Mouse (Mus musculus): ENCODE results near the gene Lrsam1. TPM values are rescaled to one million over a fixed set of nuclear protein-coding genes. Genes with fewer than 3 reads are reported as not detected.

Lrsam1 gene
- total and polyA plus RNA-seq, 3 experiments = 5.0 to 12.8 (median 9.5) TPM

DNA sequence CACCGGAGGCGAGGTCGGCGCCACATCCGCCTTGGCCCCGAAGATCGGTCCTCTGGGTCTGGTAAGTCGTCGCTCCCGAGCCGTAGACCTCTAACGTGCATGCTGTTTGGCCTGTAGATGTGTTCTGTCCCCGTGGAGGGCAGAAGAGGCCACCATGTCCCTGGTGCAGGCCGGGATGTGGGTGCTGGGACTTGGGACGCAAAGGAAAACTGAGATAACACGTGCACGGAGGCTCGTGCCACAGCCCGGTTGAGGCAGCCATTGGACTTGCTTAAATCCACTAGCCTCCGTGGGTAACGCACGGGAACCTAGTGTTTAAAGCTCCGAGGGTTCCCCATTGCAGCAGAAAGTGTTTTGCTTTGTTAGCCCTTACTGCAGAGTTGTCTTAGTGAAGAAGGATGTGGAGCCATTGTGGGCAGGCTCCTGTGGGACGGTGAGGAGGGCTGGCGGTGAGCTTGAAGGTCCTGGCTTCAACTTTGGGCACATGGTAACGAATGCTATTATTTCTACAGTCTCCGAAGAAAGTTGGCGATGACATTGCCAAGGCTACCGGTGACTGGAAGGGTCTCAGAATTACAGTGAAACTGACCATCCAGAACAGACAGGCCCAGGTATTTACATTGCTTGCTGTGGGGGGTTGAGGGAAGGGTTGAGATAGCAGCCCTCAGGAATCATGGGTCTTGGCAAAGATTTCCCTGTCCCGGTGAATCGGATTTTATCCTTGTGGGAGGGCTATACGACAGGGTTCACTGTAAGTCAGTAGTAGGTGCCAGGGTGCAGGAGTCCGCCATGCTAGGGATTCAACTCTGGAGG is 854 bp upstream of the Lrsam1 start:
- Histone ChIP-seq H3K27me3 (ENCODE audit: insufficient read depth, low read length) (no peaks in the 10 kb centered on the region), H3K9me3 (replicated peaks) (no peaks in the 10 kb centered on the region), H3K36me3 (replicated peaks) (peaks cover 63% of the 10 kb centered on the region), H3K4me3 (ENCODE audit: low read depth, low read length) (peak overlapping the region; percentile 84), H3K4me1 (ENCODE audit: insufficient read depth, low read depth, low read length) (peaks cover 49% of the 10 kb centered on the region)
- TF ChIP-seq TAL1 (conservative IDR thresholded peaks at IDR 0.05; ENCODE audit: low read depth, low read length) (no peak), GATA2 (IDR thresholded peaks at IDR 0.05; ENCODE audit: borderline replicate concordance, low read depth, low read length) (no peak), POLR2AphosphoS5 (IDR thresholded peaks at IDR 0.05; ENCODE audit: insufficient replicate concordance, low read depth, low read length) (no peak), CTCF (IDR thresholded peaks at IDR 0.05; ENCODE audit: low read depth, low read length) (no peak), GATA1 (IDR thresholded peaks at IDR 0.05; ENCODE audit: borderline replicate concordance, low read length) (no peak)
- DNase-seq (ENCODE audit: low spot score) (no peak), ATAC-seq (ENCODE audit: extremely low read depth, insufficient number of reproducible peaks, low FRiP score, poor library complexity, severe bottlenecking) (no peak)

DNA sequence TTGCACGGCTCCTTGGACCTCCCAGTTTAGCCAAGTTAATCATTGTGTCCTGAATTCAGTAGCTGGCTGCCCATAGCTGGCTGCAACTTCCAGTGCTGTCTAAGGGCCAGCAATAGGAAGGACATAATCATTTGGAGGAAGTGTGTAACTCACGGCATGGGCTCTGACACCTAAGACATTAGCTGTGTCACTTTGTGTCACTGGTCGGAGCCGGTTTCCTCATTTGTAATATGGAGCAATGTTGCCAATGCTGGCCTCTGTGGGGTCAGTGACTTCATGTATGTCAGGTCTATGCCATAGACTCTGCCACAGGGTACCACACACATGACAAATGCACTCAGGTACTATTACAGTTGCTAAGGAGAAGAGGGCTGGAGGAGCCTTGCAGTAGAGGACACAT is 1.1 kb downstream of the Lrsam1 start:
- ATAC-seq (ENCODE audit: extremely low read depth, insufficient number of reproducible peaks, low FRiP score, poor library complexity, severe bottlenecking) (no peak), DNase-seq (ENCODE audit: low spot score) (no peak)
- TF ChIP-seq GATA1 (IDR thresholded peaks at IDR 0.05; ENCODE audit: borderline replicate concordance, low read length) (no peak), POLR2AphosphoS5 (IDR thresholded peaks at IDR 0.05; ENCODE audit: insufficient replicate concordance, low read depth, low read length) (no peak), TAL1 (conservative IDR thresholded peaks at IDR 0.05; ENCODE audit: low read depth, low read length) (no peak), GATA2 (IDR thresholded peaks at IDR 0.05; ENCODE audit: borderline replicate concordance, low read depth, low read length) (no peak), CTCF (IDR thresholded peaks at IDR 0.05; ENCODE audit: low read depth, low read length) (no peak)
- H3K9me3 ChIP-seq (replicated peaks) = no peaks in the 10 kb centered on the region
- peaks cover 81% of the 10 kb centered on the region for H3K36me3 ChIP-seq (replicated peaks)
- peaks cover 35% of the 10 kb centered on the region for H3K4me1 ChIP-seq (ENCODE audit: insufficient read depth, low read depth, low read length)
- peak overlapping the region; percentile 84; the same call in 1 of the 2 replicates for H3K4me3 ChIP-seq (ENCODE audit: low read depth, low read length)
- no peaks in the 10 kb centered on the region for H3K27me3 ChIP-seq (ENCODE audit: insufficient read depth, low read length)

DNA sequence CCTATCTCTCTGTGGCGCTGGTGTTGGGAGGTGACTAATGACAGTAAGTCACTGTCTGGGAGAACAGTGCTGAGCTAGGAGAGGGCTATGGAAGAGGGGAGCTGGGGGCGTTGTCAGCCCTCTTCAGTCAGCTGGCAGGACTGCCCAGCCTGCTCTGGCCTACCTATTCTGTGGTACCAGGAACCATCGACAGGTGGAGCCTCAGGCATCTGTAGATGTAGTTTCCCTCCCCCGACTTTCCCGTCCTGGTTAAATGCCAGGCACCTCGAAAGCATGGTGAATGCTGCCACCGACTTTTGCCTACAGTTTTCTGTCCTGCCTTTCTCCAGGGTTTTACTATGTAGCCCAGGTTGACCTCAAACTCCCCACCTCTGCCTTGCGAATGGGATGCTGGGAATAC is 4.1 kb downstream of the Lrsam1 start:
- no peak for ATAC-seq (ENCODE audit: extremely low read depth, insufficient number of reproducible peaks, low FRiP score, poor library complexity, severe bottlenecking)
- DNase-seq (ENCODE audit: low spot score) = no peak
- no peaks in the 10 kb centered on the region for H3K27me3 ChIP-seq (ENCODE audit: insufficient read depth, low read length)
- H3K4me3 ChIP-seq (ENCODE audit: low read depth, low read length) = no peak overlapping the region
- peaks cover 4% of the 10 kb centered on the region for H3K9me3 ChIP-seq (replicated peaks)
- TF ChIP-seq TAL1 (conservative IDR thresholded peaks at IDR 0.05; ENCODE audit: low read depth, low read length) = no peak
- H3K36me3 ChIP-seq (replicated peaks) = peaks cover 80% of the 10 kb centered on the region
- peaks cover 14% of the 10 kb centered on the region for H3K4me1 ChIP-seq (ENCODE audit: insufficient read depth, low read depth, low read length)

DNA sequence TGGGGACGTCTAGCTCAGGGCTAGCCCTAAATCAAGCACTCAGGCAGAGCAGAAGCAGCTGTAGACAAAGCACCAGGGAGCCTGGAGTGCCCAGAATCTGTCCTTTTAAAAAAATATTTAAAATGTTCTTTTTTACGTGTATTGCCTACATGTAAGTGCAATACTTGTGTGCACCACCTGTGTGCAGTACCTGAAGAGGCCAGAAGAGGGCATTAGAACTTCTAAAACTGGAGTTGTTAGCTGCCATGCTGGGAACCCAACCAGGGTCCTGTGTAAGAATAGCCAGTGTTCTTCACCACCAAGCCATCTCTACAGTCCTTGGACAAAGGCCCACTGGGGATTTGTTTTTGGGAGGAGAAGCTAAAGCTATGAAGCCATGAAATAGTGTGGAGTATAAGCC is 6.8 kb downstream of the Lrsam1 start:
- ATAC-seq (ENCODE audit: extremely low read depth, insufficient number of reproducible peaks, low FRiP score, poor library complexity, severe bottlenecking) (no peak), DNase-seq (ENCODE audit: low spot score) (no peak)
- Histone ChIP-seq H3K36me3 (replicated peaks) (peaks cover 91% of the 10 kb centered on the region), H3K4me1 (ENCODE audit: insufficient read depth, low read depth, low read length) (no peaks in the 10 kb centered on the region), H3K4me3 (ENCODE audit: low read depth, low read length) (no peak overlapping the region), H3K27me3 (ENCODE audit: insufficient read depth, low read length) (no peaks in the 10 kb centered on the region), H3K9me3 (replicated peaks) (peaks cover 4% of the 10 kb centered on the region)
- no peak for TF ChIP-seq POLR2AphosphoS5 (IDR thresholded peaks at IDR 0.05; ENCODE audit: insufficient replicate concordance, low read depth, low read length)
- no peak for TF ChIP-seq CTCF (IDR thresholded peaks at IDR 0.05; ENCODE audit: low read depth, low read length)
- TF ChIP-seq TAL1 (conservative IDR thresholded peaks at IDR 0.05; ENCODE audit: low read depth, low read length) = no peak
- TF ChIP-seq GATA2 (IDR thresholded peaks at IDR 0.05; ENCODE audit: borderline replicate concordance, low read depth, low read length) = no peak

DNA sequence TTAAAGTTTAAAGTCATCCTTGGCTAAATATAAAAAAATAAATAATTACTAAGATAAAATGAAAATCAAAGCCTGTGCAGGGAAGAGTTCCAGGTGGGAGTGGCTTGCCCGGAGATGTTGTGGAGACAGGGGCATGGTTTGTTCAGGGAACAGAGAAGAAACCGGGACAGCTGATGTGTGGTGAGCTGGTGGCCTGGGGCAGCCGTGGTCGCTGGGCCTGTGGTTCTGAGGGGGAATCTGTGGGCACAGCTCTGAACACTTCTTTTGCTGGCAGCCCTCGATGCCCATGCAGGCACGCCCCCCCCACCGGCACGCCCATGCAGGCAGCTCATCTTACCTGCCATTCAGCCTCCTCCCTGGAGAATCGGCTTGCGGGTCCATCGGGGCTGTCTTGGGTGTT is 14.0 kb downstream of the Lrsam1 start:
- no peaks in the 10 kb centered on the region for H3K27me3 ChIP-seq (ENCODE audit: insufficient read depth, low read length)
- peaks cover 86% of the 10 kb centered on the region for H3K36me3 ChIP-seq (replicated peaks)
- no peak for TF ChIP-seq GATA1 (IDR thresholded peaks at IDR 0.05; ENCODE audit: borderline replicate concordance, low read length)
- TF ChIP-seq GATA2 (IDR thresholded peaks at IDR 0.05; ENCODE audit: borderline replicate concordance, low read depth, low read length) = no peak
- no peak for TF ChIP-seq CTCF (IDR thresholded peaks at IDR 0.05; ENCODE audit: low read depth, low read length)
- no peak for TF ChIP-seq POLR2AphosphoS5 (IDR thresholded peaks at IDR 0.05; ENCODE audit: insufficient replicate concordance, low read depth, low read length)
- TF ChIP-seq TAL1 (conservative IDR thresholded peaks at IDR 0.05; ENCODE audit: low read depth, low read length) = no peak
- H3K9me3 ChIP-seq (replicated peaks) = no peaks in the 10 kb centered on the region
- H3K4me3 ChIP-seq (ENCODE audit: low read depth, low read length) = no peak overlapping the region
- H3K4me1 ChIP-seq (ENCODE audit: insufficient read depth, low read depth, low read length) = no peaks in the 10 kb centered on the region
- DNase-seq (ENCODE audit: low spot score) (no peak), ATAC-seq (ENCODE audit: extremely low read depth, insufficient number of reproducible peaks, low FRiP score, poor library complexity, severe bottlenecking) (no peak)

DNA sequence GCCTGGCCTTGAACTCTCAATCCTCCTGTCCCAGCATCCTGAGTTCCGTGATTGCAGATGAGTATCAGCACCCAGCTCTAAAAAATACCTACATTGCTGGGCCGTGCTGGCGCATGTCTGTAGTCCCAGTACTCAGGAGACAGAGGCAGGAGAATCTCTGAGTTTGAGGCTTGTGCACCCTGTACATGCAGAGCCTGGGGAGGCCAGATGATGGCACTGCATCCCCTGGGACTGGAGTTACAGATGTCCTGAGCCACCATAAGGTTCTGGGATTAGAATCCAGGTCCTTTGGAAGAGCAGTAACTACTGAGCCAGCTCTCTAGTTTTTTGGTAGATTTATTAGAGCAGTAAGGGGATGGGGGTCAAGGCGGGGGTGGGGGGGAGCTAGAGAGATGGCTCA is 20.9 kb downstream of the Lrsam1 start:
- no peak overlapping the region for H3K4me3 ChIP-seq (ENCODE audit: low read depth, low read length)
- no peak for ATAC-seq (ENCODE audit: extremely low read depth, insufficient number of reproducible peaks, low FRiP score, poor library complexity, severe bottlenecking)
- 0 out of 2 replicates have a peak, but pooled peaks cover 2% of the 10 kb centered on the region for H3K4me1 ChIP-seq (ENCODE audit: insufficient read depth, low read depth, low read length)
- no peaks in the 10 kb centered on the region for H3K27me3 ChIP-seq (ENCODE audit: insufficient read depth, low read length)
- H3K9me3 ChIP-seq (replicated peaks) = no peaks in the 10 kb centered on the region
- no peak for TF ChIP-seq POLR2AphosphoS5 (IDR thresholded peaks at IDR 0.05; ENCODE audit: insufficient replicate concordance, low read depth, low read length)
- no peak for TF ChIP-seq GATA2 (IDR thresholded peaks at IDR 0.05; ENCODE audit: borderline replicate concordance, low read depth, low read length)
- TF ChIP-seq GATA1 (IDR thresholded peaks at IDR 0.05; ENCODE audit: borderline replicate concordance, low read length) = no peak
- no peak for TF ChIP-seq TAL1 (conservative IDR thresholded peaks at IDR 0.05; ENCODE audit: low read depth, low read length)
- TF ChIP-seq CTCF (IDR thresholded peaks at IDR 0.05; ENCODE audit: low read depth, low read length) = no peak
- H3K36me3 ChIP-seq (replicated peaks) = peaks cover 79% of the 10 kb centered on the region
- no peak for DNase-seq (ENCODE audit: low spot score)
